Mouse (Mus musculus): ENCODE results near the gene Gm29609.

- TF ChIP-seq CTCF (conservative IDR thresholded peaks at IDR 0.05; ENCODE audit: low read length) = no peak
- TF ChIP-seq POU5F1 (IDR thresholded peaks at IDR 0.05; ENCODE audit: borderline replicate concordance, low read length) = no peak
- no peak for TF ChIP-seq NANOG (IDR thresholded peaks at IDR 0.05; ENCODE audit: borderline replicate concordance, low read length)
Observed at GRCm38 (mm10) chr5:31201742-31202590, 22.3 kb upstream of the Gm29609 start, which contains the start of gene Zfp513.

All from E14TG2a.4 (cell line).